ENCODE assay signal across 9 mouse cellular contexts in the genomic region with DNA sequence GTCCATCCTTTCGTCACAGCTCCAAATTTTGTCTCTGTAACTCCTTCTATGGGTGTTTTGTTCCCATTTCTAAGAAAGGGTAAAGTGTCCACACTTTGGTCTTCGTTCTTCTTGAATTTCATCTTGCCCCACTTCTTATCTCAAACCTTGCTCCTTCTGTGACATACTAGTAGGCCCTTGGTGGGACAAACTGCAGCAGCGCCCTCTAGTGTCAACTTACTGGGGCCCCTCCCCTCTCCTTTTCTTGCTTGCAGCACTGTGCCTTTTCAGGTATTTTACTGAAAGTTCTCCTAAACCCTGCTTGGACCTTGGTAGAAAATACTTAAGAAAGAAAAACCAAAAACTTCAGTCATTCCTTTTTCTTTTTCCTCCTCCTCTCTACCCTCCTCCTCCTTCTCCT.
A peak's percentile ranks its signal among the peaks of the same experiment; 100 is the strongest.
DNase-seq lines count a peak whose midpoint lies in the region; ATAC-seq lines count a peak whose summit lies in the region.
"Had no signal": no experiment of that assay in that cellular context is flagged by ENCODE, and none has a peak within 500 bp of the region (broad histone marks: within the 10 kb centered on the region; RNA-seq: fewer than 3 reads in every experiment).

No protein-coding gene starts in this region.

- H3K9ac ChIP-seq in midbrain, embryonic 16.5 days (ENCODE audit: low read depth, low read length): no peak overlapping the region
- H3K9ac ChIP-seq: embryonic facial prominence, embryonic 13.5 days had no signal

- no peaks in the 10 kb centered on the region for H3K9me3 ChIP-seq in midbrain, embryonic 16.5 days (replicated peaks; ENCODE audit: control insufficient read depth, low read length, poor library complexity, severe bottlenecking)
- H3K9me3 ChIP-seq: embryonic facial prominence, embryonic 13.5 days had no signal

- ATAC-seq in midbrain, embryonic 16.5 days: no peak

- H3K4me2 ChIP-seq in midbrain, embryonic 16.5 days (ENCODE audit: low read length): no peak overlapping the region
- H3K4me2 ChIP-seq: embryonic facial prominence, embryonic 13.5 days had no signal

- 54% methylated on average over 2 of the region's 3 CpGs for WGBS in midbrain, embryonic 16.5 days

- H3K4me3 ChIP-seq in midbrain, embryonic 16.5 days (ENCODE audit: low read depth, low read length): no peak overlapping the region
- H3K4me3 ChIP-seq: embryonic facial prominence, embryonic 13.5 days had no signal

- no peaks in the 10 kb centered on the region for H3K4me1 ChIP-seq in midbrain, embryonic 16.5 days (ENCODE audit: control insufficient read depth, insufficient read depth, low read length)
- H3K4me1 ChIP-seq: embryonic facial prominence, embryonic 13.5 days had no signal

- DNase-seq in adrenal gland, adult (ENCODE audit: inconsistent age in 2 of 2, low spot score in 1 of 2): peak; percentile 50 to 88
- DNase-seq in adrenal gland, adult 8-10 months: no peak
- DNase-seq in layer of hippocampus, adult 11-12 months (ENCODE audit: low spot score): peak; percentile 48
- no peak for DNase-seq in layer of hippocampus, adult 9-11 months
- DNase-seq in adrenal gland, postnatal 14 days: peak; percentile 80
- peak; percentile 32 to 73 for DNase-seq in kidney, postnatal 36 days
- DNase-seq in frontal cortex, postnatal 25 days (ENCODE audit: low spot score in 2 of 2): no peak

- H3K36me3 ChIP-seq in midbrain, embryonic 16.5 days (ENCODE audit: control insufficient read depth, insufficient read depth, low read length): no peaks in the 10 kb centered on the region
- H3K36me3 ChIP-seq: embryonic facial prominence, embryonic 13.5 days had no signal

- H3K27me3 ChIP-seq in midbrain, embryonic 16.5 days (ENCODE audit: control insufficient read depth, insufficient read depth, low read depth, low read length): no peaks in the 10 kb centered on the region
- H3K27me3 ChIP-seq: embryonic facial prominence, embryonic 13.5 days had no signal

- H3K27ac ChIP-seq in midbrain, embryonic 16.5 days (ENCODE audit: low read length): no peak overlapping the region
- H3K27ac ChIP-seq: embryonic facial prominence, embryonic 13.5 days had no signal

Comparison
In these comparisons a context has a peak if more than half of its experiments do, and no peak if none do; other contexts are left out.
1. DNase-seq: peak in adrenal gland, adult (2 of 2), layer of hippocampus, adult 11-12 months (single experiment), adrenal gland, postnatal 14 days (single experiment) and kidney, postnatal 36 days (2 of 2); none in adrenal gland, adult 8-10 months (single experiment), layer of hippocampus, adult 9-11 months (single experiment) and frontal cortex, postnatal 25 days (0 of 2).